Mouse (Mus musculus): ENCODE measurements around the gene Arsa.

- TF ChIP-seq POLR2A (IDR thresholded peaks at IDR 0.05; ENCODE audit: insufficient read length, low read depth) (no peak), POLR2AphosphoS2 (IDR thresholded peaks at IDR 0.05; ENCODE audit: insufficient read length, low read depth) (no peak), MYOG (IDR thresholded peaks at IDR 0.05; ENCODE audit: control insufficient read depth in 1 of 3, insufficient read depth in 1 of 3, insufficient read length in 2 of 3, low read depth in 2 of 3) (no peak), MAX (IDR thresholded peaks at IDR 0.05; ENCODE audit: low read depth) (no peak), MYOD1 (IDR thresholded peaks at IDR 0.05; ENCODE audit: control insufficient read depth in 1 of 3, insufficient read length in 2 of 3, low read depth in 2 of 3) (no peak), REST (IDR thresholded peaks at IDR 0.05; ENCODE audit: insufficient read depth, insufficient read length) (no peak), CEBPB (IDR thresholded peaks at IDR 0.05; ENCODE audit: insufficient read depth, poor library complexity, severe bottlenecking) (no peak), TCF3 (IDR thresholded peaks at IDR 0.05; ENCODE audit: insufficient read length, low read depth) (no peak), TCF12 (IDR thresholded peaks at IDR 0.05; ENCODE audit: insufficient read depth, poor library complexity, severe bottlenecking) (no peak), E2F4 (IDR thresholded peaks at IDR 0.05; ENCODE audit: insufficient read depth) (no peak)
Measured at GRCm38 (mm10) chr15:89496841-89497240, 19.6 kb upstream of the Arsa start.
